Mouse (Mus musculus) MEL (cell line): ENCODE data around the gene Olfr806. TPM values are rescaled to one million over a fixed set of nuclear protein-coding genes. Genes with fewer than 3 reads are reported as not detected.

ENCODE experiments used
- DNase-seq: peaks from one replicate; pipeline ENCODE4 v3.0.0; 2011; ENCODE audit warnings: low read depth, low spot score
- H3K27ac ChIP-seq: 2 replicates; pipeline ENCODE4 v1.5.1; 2012; ENCODE audit warnings: low read depth, mild to moderate bottlenecking, control low read depth, low read length, moderate library complexity; ENCODE audit not compliant: control insufficient read depth
- H3K27me3 ChIP-seq, 2 experiments: fragments of 150-350 bp in 1 of 2; sonication (generic) in 1 of 2; 2 replicates each; pipeline ENCODE4 v1.6.1; 2012; ENCODE audit warnings: low read length in 2 of 2, mild to moderate bottlenecking in 2 of 2, improper control_type of control experiment in 1 of 2, moderate library complexity in 1 of 2; ENCODE audit not compliant: insufficient read depth in 2 of 2, control insufficient read depth in 1 of 2
- H3K36me3 ChIP-seq, 2 experiments: 2 replicates each; pipeline ENCODE4 v1.6.1; 2012 to 2014; ENCODE audit warnings: low read length in 2 of 2, improper control_type of control experiment in 1 of 2, inconsistent platforms in 1 of 2, mild to moderate bottlenecking in 1 of 2; ENCODE audit not compliant: insufficient read depth in 2 of 2, control insufficient read depth in 1 of 2
- H3K4me1 ChIP-seq, 2 experiments: fragments of 150-350 bp in 1 of 2; sonication (generic) in 1 of 2; 2 replicates each; pipeline ENCODE4 v1.6.1; 2012; ENCODE audit warnings: low read length in 2 of 2, improper control_type of control experiment in 1 of 2, mild to moderate bottlenecking in 1 of 2; ENCODE audit not compliant: insufficient read depth in 2 of 2, control insufficient read depth in 1 of 2
- H3K4me3 ChIP-seq, 2 experiments: fragments of 150-350 bp in 1 of 2; sonication (generic) in 1 of 2; 2 replicates each; pipeline ENCODE4 v1.5.1; 2012; ENCODE audit warnings: low read depth in 2 of 2, low read length in 2 of 2, mild to moderate bottlenecking in 2 of 2, moderate library complexity in 2 of 2, control low read depth in 1 of 2, improper control_type of control experiment in 1 of 2; ENCODE audit not compliant: control insufficient read depth in 1 of 2, insufficient read depth in 1 of 2
- H3K79me2 ChIP-seq: 2 replicates; pipeline ENCODE4 v1.6.1; 2012; ENCODE audit warnings: mild to moderate bottlenecking, low read length, moderate library complexity; ENCODE audit not compliant: control insufficient read depth, poor library complexity, insufficient read depth
- H3K9ac ChIP-seq: 2 replicates; pipeline ENCODE4 v1.6.1; 2012; ENCODE audit warnings: low read depth, mild to moderate bottlenecking, control low read depth, low read length, moderate library complexity; ENCODE audit not compliant: control insufficient read depth, poor library complexity, severe bottlenecking
- H3K9me3 ChIP-seq: fragments of 150-350 bp; sonication (generic); replicated peaks from 2 replicates; pipeline ENCODE4 v1.6.1; 2012; ENCODE audit warnings: mild to moderate bottlenecking, low read length, improper control_type of control experiment, moderate library complexity; ENCODE audit not compliant: insufficient read depth
- BHLHE40 ChIP-seq: IDR thresholded peaks from 2 replicates; pipeline ENCODE4 v1.6.1; 2012; ENCODE audit warnings: low read depth, mild to moderate bottlenecking, inconsistent platforms, low read length, improper control_type of control experiment, borderline replicate concordance
- CHD1 ChIP-seq: IDR thresholded peaks from 2 replicates; pipeline ENCODE4 v1.6.1; 2012; ENCODE audit warnings: low read depth, mild to moderate bottlenecking, inconsistent platforms, low read length, improper control_type of control experiment
- GABPA ChIP-seq: IDR thresholded peaks from 2 replicates; pipeline ENCODE4 v1.6.1; 2012; ENCODE audit warnings: low read depth, mild to moderate bottlenecking, inconsistent platforms, low read length, improper control_type of control experiment, moderate library complexity
- GATA1 ChIP-seq: IDR thresholded peaks from 2 replicates; pipeline ENCODE4 v1.6.1; 2011; ENCODE audit warnings: low read depth, low read length, improper control_type of control experiment
- JUND ChIP-seq: IDR thresholded peaks from 2 replicates; pipeline ENCODE4 v1.6.1; 2011; ENCODE audit warnings: low read depth, mild to moderate bottlenecking, improper control_type of control experiment, low read length
- MAFK ChIP-seq: IDR thresholded peaks from 2 replicates; pipeline ENCODE4 v1.6.1; 2011; ENCODE audit warnings: low read depth, mild to moderate bottlenecking, low read length, improper control_type of control experiment, borderline replicate concordance
- MEF2A ChIP-seq: IDR thresholded peaks from 2 replicates; pipeline ENCODE4 v1.6.1; 2014; ENCODE audit warnings: low read depth, mild to moderate bottlenecking, inconsistent platforms, low read length, improper control_type of control experiment; ENCODE audit not compliant: poor library complexity, insufficient replicate concordance, severe bottlenecking; ENCODE audit errors: extremely low read depth
- MYB ChIP-seq: IDR thresholded peaks from 2 replicates; pipeline ENCODE4 v1.6.1; 2011; ENCODE audit warnings: mild to moderate bottlenecking, low read depth, low read length, improper control_type of control experiment
- MYC ChIP-seq: IDR thresholded peaks from 2 replicates; pipeline ENCODE4 v1.6.1; 2011; ENCODE audit warnings: low read depth, mild to moderate bottlenecking, low read length, improper control_type of control experiment, moderate library complexity
- NELFE ChIP-seq: IDR thresholded peaks from 2 replicates; pipeline ENCODE4 v1.6.1; 2011; ENCODE audit warnings: low read depth, low read length, improper control_type of control experiment
- NRF1 ChIP-seq: IDR thresholded peaks from 2 replicates; pipeline ENCODE4 v1.6.1; 2014; ENCODE audit warnings: low read depth, mild to moderate bottlenecking, inconsistent platforms, low read length, improper control_type of control experiment, moderate library complexity; ENCODE audit not compliant: poor library complexity, insufficient read depth, severe bottlenecking
- POLR2AphosphoS5 ChIP-seq: IDR thresholded peaks from 2 replicates; pipeline ENCODE4 v1.6.1; 2012; ENCODE audit warnings: low read depth, borderline replicate concordance, mild to moderate bottlenecking, inconsistent platforms, low read length, moderate library complexity, mixed read lengths
- SMC3 ChIP-seq: IDR thresholded peaks from 2 replicates; pipeline ENCODE4 v1.6.1; 2011; ENCODE audit warnings: low read depth, low read length, improper control_type of control experiment
- TAL1 ChIP-seq: IDR thresholded peaks from 2 replicates; pipeline ENCODE4 v1.6.1; 2012; ENCODE audit warnings: mild to moderate bottlenecking, inconsistent platforms, low read length, moderate library complexity, mixed read lengths
- TBP ChIP-seq: IDR thresholded peaks from 2 replicates; pipeline ENCODE4 v1.8.0; 2011; ENCODE audit warnings: low read depth, low read length, improper control_type of control experiment
- UBTF ChIP-seq: IDR thresholded peaks from 2 replicates; pipeline ENCODE4 v1.6.1; 2012; ENCODE audit warnings: low read depth, mild to moderate bottlenecking, inconsistent platforms, low read length, improper control_type of control experiment, moderate library complexity, borderline replicate concordance; ENCODE audit not compliant: insufficient read depth
- USF2 ChIP-seq, 2 experiments: IDR thresholded peaks; 2 replicates each; pipeline ENCODE4 v1.6.1; 2011 to 2012; ENCODE audit warnings: improper control_type of control experiment in 2 of 2, low read length in 2 of 2, borderline replicate concordance in 1 of 2, inconsistent platforms in 1 of 2, low read depth in 1 of 2, mild to moderate bottlenecking in 1 of 2; ENCODE audit not compliant: insufficient read depth in 1 of 2
- ZMIZ1 ChIP-seq: IDR thresholded peaks from 2 replicates; pipeline ENCODE4 v1.6.1; 2012; ENCODE audit warnings: low read depth, mild to moderate bottlenecking, inconsistent platforms, low read length, improper control_type of control experiment, moderate library complexity
- ZNF384 ChIP-seq: IDR thresholded peaks from 2 replicates; pipeline ENCODE4 v1.6.1; 2012; ENCODE audit warnings: low read depth, mild to moderate bottlenecking, inconsistent platforms, low read length, improper control_type of control experiment
- polyA plus RNA-seq, 2 experiments: library from polyadenylated mRNA; stranded (reverse) in 1 of 2; unstranded in 1 of 2; fragments of >175 nt in 1 of 2; fragments of >200 nt in 1 of 2; gene quantifications; 2 replicates each; pipeline versions ENCODE4 v1.2.1 to v1.2.4; 2012; ENCODE audit warnings: low replicate concordance in 2 of 2, low read depth in 1 of 2; ENCODE audit not compliant: insufficient read length in 2 of 2, insufficient read depth in 1 of 2, missing spikeins in 1 of 2
- total RNA-seq: library from RNA; depleted of rRNA; stranded (reverse); fragments of 300-350 nt; gene quantifications from 2 replicates; pipeline ENCODE4 v1.2.3, GENCODE M21; 2012

Olfr806 gene
- total and polyA plus RNA-seq, 3 experiments: not detected

DNA sequence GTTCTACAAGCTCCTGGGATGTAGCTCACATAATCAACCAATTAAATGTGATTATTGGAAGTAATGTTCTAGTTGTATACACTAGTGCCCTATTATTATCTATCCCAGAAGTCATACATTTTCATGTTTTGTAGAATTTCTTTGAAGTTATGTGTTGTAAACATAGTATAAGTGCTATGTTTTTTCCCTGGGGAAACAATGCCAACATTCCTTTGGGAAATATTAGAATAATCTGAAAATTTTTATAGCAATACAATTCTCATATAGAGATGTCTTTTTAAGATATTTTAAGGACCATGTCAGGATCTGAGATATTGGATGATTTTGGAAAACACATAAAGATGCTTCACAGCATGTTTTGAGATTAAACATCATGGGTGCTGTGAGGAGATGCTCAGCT lies 32.6 kb upstream of the Olfr806 start, which contains the start of gene Olfr809:
Gene Olfr809, plus strand, starts transcription at position 301 of the 400 bp plus-strand sequence.
- Histone ChIP-seq H3K79me2 (no peaks in the 10 kb centered on the region), H3K27ac (no peak within 1 kb of the TSS), H3K9ac (no peak within 1 kb of the TSS), H3K4me3 (no peak within 1 kb of the TSS), H3K4me1 (no peaks in the 10 kb centered on the region), H3K27me3 (no peaks in the 10 kb centered on the region), H3K36me3 (no peaks in the 10 kb centered on the region), H3K9me3 (no peaks in the 10 kb centered on the region)
- DNase-seq: no peak
- no peak for TF ChIP-seq UBTF
- no peak for TF ChIP-seq ZMIZ1
- TF ChIP-seq MAFK: no peak
- no peak for TF ChIP-seq CHD1
- TF ChIP-seq TAL1: no peak
- no peak for TF ChIP-seq MEF2A
- no peak for TF ChIP-seq GABPA
- no peak for TF ChIP-seq NELFE
- no peak for TF ChIP-seq TBP
- no peak for TF ChIP-seq SMC3
- TF ChIP-seq BHLHE40: no peak

DNA sequence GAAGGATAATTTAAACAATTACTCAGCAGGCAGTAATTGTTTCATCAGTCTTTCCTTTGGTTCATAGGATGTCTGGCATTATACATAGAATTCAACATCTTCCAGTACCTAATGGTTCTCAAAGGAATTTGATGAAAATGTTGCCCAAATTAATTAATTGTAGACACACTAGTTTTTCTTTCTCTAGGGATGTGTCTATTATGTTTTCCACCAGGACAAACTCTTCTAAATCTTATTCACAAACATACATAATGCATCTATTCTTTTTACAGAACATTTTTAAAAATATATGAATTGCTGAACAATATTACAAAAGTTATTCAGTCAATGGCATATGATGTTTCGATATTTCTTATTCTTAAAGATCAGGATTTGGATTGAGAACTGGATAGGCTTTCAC lies 23.5 kb upstream of the Olfr806 start, which contains the start of gene Olfr808:
Gene Olfr808, plus strand, starts transcription at position 301 of the 400 bp plus-strand sequence.
- TF ChIP-seq MYB (no peak), USF2 (IDR thresholded peaks at IDR 0.05; ENCODE audit: borderline replicate concordance in 1 of 2, insufficient read depth in 1 of 2, low read depth in 1 of 2, low read length in 2 of 2) (no peak), POLR2AphosphoS5 (no peak), NRF1 (no peak), GATA1 (no peak), MYC (no peak), JUND (no peak), ZNF384 (no peak)
- no peak for DNase-seq
- no peaks in the 10 kb centered on the region for H3K79me2 ChIP-seq
- H3K27ac ChIP-seq: no peak within 1 kb of the TSS
- no peak within 1 kb of the TSS for H3K4me3 ChIP-seq
- H3K36me3 ChIP-seq: no peaks in the 10 kb centered on the region
- H3K9ac ChIP-seq: no peak within 1 kb of the TSS
- H3K4me1 ChIP-seq: no peaks in the 10 kb centered on the region
- H3K9me3 ChIP-seq: no peaks in the 10 kb centered on the region
- H3K27me3 ChIP-seq: no peaks in the 10 kb centered on the region
